Mouse (Mus musculus) erythroblast, embryonic 14.5 days (primary cell): ENCODE measurements around the gene Hdac8.

Experiments
- GATA1 ChIP-seq: IDR thresholded peaks from 2 replicates; pipeline ENCODE4 v1.6.1; 2012; ENCODE audit warnings: low read length, inconsistent platforms, mixed read lengths
- TAL1 ChIP-seq: IDR thresholded peaks from 3 replicates; pipeline ENCODE4 v1.6.1; 2012; ENCODE audit warnings: low read length, inconsistent platforms, mixed read lengths

- TF ChIP-seq GATA1 (no peak), TAL1 (no peak)
Observed at GRCm38 (mm10) chrX:102253892-102254291, 251.3 kb downstream of the Hdac8 start.
